Mouse (Mus musculus) ES-Bruce4 (cell line): ENCODE measurements around the gene Lce3d.

Experiments
- CTCF ChIP-seq: IDR thresholded peaks from one replicate; pipeline ENCODE4 v1.8.1; 2011; ENCODE audit warnings: low read depth, low read length
- POLR2A ChIP-seq: IDR thresholded peaks from one replicate; pipeline ENCODE4 v1.8.1; 2011; ENCODE audit warnings: low read length; ENCODE audit not compliant: insufficient read depth

DNA sequence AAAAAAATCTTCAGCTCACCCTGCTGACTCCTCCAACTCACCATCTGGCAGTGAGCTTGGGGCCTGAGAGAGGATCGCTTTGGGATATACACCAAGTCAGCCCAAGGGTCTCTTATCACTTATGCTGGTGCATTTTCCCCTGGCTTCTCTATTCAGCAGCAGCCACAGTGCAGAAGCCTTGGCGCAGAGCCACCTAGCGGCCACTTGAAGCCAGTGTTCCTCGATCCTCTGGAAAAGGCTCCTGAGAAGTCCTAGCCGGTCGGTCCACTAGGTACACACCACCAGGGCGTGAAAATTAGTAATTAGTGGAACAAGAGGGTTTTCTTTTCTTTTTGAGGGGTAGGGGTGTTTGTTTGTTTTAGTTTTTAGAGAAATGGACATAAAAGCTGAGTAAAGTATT, 41.5 kb downstream of the Lce3d start:
- TF ChIP-seq CTCF = peak; percentile 85
- TF ChIP-seq POLR2A = no peak
